Mouse (Mus musculus) brain, embryonic 18.5 days (tissue): ENCODE data around the gene Spout1.

Experiments used
- DNase-seq: peaks from one replicate; pipeline ENCODE4 v3.0.0-alpha.2; 2012; ENCODE audit warnings: low read depth, low spot score

Gene Spout1

DNA sequence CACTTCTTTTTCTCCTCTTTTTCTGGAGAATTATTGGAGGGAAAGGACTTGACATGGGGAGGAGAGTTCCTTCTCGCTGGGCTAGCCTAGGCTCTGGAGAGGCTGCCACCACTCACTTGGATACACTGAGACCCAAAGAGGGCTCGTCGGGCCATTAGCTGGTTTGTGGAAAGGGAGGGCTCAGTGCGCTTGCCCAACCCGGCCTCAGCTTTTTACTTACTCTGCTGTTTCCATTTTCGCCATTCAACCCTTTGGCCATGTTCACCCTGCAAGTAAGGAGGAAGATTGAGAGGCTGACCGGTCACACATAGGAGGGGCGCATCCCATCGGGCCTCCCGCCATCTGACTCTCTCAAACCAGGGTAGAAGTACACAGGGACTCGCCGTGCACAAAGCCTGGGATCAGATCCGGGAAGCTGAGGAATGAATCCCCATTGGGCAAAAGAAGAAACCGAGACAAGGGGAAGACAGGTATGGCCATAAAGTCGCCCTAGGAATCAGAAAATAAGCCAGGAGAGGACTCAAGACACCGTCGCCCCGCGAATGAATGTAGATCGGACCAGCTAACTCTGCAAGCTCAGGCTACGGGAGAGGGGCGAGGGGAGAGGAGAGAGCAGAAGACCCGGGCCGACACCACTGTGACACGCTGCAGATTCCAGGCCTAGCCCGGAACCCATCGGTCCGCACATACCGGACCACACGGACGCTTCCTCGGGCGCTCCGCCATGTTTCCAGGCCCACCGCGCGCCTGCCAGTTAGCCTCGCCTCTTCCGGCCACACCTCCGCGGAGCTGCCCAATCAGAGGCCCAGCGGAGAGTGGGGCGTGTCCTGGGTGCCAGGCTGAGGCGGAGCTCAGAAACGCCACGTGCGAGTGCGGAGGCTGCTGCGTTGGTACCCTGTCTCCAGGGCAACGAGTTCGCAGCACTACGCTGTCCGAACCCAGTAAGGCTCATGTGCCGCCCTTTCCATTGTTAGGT is at the start of gene Spout1:
Gene Spout1 (minus strand): TSS at position 760 of the 976 bp plus-strand sequence.
- DNase-seq: peak; percentile 89

DNA sequence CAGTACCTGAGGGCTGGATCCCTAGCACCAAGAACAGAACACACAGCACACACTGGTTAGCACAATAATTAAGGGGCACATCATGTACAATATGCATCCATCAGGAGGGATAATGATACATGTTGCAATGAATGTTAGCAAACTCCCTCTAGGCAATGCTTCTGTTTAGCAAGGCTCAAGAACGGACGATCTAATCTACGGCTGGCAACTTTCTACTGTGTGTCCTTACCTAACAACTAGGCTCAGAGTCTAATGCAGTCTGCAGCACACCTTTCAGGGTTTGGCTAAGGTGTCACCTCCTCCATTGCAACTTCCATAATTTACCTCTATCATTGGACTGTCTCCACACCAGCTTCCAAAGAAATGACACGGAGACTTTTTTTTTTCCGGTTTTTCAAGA is 38.0 kb upstream of the Spout1 start:
- DNase-seq: no peak

GRCm38 (mm10) chr2:30215493-30215892 is 37.2 kb upstream of the Spout1 start:
- no peak for DNase-seq

DNA sequence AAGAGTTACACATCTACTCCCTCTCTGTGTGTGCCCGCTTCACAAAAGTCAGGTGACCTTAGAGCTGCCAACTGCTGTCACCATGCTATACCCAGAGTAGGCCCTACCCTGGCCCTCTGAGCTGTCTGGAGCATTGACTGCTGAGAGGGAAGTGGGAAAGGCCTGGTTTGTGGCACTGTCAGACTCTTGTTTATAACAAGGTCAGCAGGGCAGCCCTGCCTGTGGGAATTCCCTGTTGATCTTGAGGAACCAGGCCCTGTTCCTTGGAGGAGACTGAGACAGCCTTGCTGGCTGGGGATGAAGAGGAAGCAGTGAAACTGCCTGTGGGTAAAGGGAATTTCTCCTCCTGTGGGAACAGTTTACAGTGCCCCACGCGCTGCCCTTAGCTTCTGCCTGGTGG is 36.5 kb upstream of the Spout1 start:
- no peak for DNase-seq

DNA sequence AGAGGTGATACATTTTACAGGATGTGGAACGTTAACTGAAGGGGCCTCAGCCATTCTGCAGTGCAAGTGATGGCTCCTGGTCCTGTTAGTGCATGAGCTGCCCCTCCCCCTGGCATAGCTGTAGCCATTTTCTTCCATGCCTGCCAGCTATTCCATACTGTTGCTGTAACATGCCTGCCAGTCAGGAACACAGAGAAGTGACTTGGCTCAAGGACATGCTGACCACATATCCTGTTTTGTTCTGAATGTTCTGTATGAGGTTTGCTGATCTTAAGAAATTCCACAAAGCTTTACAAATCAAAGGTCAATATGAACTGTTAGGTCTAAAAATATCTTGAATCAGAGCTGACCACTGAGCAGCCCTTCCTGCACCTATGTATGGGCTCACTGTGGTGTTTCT is 34.7 kb upstream of the Spout1 start:
- DNase-seq: no peak

GRCm38 (mm10) chr2:30212169-30212545 is 33.9 kb upstream of the Spout1 start:
- DNase-seq: no peak

DNA sequence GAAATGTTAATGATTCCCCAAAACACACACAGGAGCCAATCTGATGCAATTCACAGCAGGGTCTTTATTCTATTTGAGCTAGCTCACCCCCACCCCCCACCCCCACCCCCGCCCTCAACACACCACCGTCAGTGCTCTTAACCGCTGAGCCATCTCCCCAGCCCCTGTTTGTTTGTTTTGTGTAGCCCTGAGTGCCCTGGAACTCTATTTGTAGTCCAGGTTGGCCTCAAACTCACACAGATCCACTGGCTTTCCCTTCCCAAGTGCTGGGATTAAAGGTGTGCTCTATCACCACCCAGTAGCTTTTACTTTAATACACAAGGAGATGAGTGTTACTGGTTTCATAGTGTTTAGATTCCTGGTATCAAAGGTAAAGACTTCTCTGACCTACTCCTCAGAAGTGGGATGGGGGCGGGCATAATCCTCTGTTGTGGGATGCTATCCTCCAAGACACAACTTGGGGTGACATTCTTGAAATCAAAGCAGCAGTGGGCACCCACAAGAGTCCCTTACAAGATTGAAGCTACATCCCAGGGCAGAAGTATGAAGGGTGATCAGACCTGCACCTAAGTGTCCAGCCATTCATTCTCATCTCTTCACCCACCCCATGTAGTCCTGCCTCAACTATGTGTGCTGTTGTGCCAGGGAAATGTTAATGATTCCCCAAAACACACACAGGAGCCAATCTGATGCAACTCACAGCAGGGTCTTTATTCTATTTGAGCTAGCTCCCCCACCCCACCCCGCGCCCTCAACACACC is 33.3 kb upstream of the Spout1 start:
- DNase-seq: no peak

- DNase-seq: no peak
These were observed 29.6 kb upstream of the Spout1 start for GRCm38 (mm10) chr2:30207886-30208285.

DNA sequence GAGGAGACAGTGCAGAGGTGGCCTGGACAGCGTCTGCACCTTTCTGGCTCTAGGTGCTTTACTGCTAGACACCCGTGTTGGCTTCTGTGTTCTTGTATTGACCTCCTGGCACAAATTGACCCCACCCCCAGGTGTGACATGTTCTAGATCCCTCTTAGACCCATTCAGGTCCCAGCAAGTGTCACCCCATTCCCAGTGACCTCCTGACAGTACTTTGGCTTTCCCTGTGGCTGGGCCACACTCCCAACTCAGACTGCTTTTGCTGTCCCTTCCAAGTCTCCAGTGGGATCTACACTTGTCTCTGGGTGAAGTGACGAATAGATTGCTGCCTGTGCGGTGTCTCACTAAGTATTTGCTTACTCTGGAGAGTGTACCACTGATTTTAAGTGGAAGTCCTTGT is 29.1 kb upstream of the Spout1 start:
- DNase-seq: no peak

DNA sequence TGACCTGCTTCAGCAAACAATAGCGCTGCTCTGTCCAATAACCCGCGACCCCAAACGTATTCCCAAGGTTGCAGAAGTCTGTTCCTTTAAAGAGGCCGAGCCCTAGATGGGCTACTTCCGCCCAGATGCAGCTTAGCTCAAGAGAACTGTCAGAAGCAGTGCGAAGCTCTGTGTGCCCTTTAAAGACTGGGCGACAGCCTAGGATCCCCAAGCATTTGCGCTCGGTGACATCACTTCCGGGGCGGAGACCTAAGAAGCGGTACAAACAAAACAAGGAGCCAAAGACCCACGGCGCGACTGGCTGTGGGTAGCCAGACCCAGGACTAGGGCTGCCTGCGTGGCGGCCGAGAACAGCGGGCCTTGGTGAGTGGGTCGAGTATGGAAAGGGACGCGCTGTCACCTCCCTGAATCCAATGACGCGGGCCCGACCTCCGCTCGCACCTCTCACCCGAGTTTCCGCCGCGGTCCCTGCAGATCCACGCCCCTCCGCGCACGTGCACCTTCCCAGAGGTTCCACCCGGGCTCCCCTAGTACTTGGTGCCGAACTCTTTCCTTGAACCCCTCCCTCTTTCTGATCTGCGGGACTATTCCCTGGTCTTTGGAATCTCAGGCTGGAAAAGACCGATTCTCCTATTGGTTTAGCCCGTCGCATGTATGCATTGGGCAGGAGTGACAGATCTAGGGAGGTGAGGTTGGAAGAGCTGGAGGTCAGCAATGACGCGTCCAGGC is 27.5 kb upstream of the Spout1 start, which contains the start of gene Kyat1:
Gene Kyat1 (minus strand): TSS at position 219 of the 729 bp plus-strand sequence.
- peak; percentile 90 for DNase-seq

DNA sequence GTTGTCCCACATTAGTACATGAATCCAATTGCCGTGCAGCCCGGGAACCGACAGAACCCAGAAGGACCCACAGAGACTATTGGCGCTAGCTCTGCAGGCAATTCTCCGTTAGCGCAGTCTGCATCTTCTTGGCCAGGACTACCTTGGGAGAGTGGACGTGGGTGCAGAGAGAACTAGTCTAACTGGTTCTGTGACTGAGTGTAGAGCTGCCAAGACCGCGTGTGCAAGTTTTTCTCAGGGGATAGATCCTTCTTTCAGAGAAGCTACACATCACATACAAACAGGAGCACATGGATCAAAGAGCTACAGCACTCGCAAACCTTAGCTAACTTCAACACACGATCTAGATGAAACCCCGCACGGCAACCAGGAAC is 27.0 kb upstream of the Spout1 start:
- DNase-seq: no peak

DNA sequence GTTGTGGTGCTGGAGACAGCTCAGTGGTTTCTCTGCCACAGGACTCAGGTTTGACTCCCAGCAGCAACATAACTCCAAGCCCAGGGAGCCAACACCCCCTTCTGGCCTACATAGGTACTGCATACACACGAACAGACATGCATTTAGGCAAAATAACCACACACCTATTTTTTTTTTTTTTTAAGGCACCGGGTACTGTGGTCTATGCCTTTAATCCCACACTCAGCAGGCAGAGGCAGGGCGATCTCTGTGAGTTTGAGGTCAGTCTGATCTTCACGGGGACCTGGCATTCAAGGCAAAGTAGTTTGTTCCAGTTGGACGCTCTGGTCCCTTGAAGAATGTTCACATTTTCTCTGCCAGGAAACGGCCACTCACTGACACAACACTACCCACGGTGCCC is 25.2 kb upstream of the Spout1 start:
- DNase-seq: no peak

- no peak for DNase-seq
These were observed 22.2 kb upstream of the Spout1 start for GRCm38 (mm10) chr2:30200388-30200925.

GRCm38 (mm10) chr2:30199984-30200383 is 21.7 kb upstream of the Spout1 start:
- no peak for DNase-seq

DNA sequence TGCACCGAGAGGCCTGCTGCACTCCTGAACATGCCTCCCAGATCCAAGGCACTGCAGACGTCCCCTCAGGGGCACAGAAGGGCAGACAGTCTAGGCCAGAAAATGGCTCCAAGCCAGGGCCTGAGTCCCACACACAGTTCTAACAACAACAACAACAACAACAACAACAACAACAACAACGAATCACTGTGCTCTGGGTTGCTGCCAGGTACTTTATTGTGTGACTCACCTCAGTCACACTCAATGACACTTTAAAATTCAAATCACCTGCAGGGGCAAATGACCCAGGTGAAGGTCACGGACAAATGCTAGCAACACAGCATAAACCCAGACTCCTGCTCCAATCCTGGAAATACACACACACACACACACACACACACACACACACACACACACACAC is 19.8 kb upstream of the Spout1 start:
- DNase-seq: no peak

DNA sequence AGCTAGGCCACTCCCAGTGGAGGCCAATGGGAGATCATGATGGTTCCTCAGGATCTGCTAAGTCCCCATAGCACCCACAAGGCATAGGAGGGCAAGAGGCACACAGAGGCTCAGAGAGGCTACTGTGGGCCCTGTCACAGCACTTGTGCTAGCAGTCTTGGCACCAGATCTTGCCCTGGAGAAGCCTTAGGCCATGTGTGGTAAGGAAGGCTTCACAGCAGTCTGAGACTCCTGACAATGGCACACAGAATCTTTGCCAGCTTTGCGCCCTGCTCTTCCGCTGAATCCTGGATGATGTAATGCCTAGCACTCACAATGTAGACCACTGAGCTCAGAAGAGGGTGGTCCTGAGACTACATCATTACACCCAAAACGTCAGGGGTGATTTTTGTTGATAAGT is 16.4 kb upstream of the Spout1 start:
- no peak for DNase-seq

DNA sequence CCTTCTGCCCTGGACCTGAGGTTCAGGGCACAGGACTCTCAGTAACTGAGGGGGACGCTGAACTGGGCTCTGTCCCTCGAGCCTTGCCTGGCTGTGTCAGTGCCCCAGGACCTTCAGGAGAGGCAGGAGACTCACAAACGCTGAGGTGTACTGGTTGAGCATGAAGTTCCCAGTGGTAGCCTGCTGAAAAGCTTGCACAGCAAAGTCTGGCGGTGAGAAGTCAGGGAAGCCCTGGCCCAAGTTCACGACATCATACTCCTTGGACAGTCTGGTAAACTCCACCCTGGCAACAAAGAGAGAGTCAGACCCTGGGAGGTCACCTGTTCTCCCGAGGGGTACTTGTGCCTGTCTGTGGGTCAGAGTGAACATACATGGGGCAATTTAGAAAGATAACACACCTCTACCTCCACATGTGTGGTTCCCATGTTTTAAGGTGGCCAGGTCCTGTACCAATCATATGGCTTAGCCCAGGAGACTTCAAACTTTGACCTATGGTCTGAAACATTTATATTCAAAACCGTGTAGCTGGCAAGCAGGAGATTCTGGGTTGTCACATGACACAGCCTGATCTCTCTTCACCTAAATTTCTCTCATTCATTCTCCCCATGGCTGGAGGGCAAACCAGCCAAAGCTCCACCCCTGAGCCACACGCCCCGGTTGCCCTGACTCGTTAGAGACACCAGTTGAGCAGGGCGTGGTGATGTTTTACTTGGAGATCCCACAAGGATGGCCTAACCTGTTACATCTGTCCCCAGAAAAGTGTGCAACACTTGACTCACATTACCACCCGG is 13.7 kb upstream of the Spout1 start:
- no peak for DNase-seq

- DNase-seq: no peak
These were observed 7.4 kb upstream of the Spout1 start for GRCm38 (mm10) chr2:30185681-30186080.

DNA sequence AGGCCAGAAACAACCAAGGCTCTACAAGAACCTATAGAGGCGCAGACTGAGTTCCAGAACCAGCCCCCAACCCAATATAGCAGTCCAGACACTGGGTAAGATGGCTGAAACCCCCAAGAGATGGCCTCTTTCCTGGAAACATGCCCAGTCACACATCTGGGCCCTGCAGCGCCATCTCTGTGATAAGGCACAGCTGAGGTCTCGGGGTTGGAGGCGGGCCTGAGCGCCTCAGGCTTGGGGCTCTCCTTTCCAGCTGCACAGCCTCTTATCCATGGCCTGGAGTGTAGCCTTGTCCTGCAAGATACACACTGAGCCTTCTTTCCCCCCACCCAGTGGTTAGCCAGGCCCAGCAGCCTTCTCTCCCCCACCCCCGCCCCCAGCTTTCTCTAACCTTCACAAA is 7.0 kb upstream of the Spout1 start:
- no peak for DNase-seq

DNA sequence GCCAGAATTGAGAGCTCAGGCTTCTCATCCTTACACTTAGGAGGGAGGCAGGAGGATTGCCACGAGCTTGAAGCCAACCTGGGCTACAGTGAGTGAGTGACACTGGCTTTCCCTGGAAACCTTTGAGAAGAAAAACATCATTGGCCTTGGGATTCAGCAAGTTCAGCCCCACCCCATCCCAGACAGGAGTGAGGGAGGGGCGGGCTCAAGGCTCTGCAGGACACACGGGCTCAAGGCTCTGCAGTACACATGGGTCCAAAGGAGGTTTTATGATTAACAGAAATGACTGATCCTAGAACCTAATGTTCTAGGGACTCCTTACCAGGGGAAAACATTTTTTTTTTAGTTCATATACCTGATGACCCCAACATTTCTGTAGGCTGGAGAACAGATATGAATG is 5.5 kb upstream of the Spout1 start:
- DNase-seq: no peak

DNA sequence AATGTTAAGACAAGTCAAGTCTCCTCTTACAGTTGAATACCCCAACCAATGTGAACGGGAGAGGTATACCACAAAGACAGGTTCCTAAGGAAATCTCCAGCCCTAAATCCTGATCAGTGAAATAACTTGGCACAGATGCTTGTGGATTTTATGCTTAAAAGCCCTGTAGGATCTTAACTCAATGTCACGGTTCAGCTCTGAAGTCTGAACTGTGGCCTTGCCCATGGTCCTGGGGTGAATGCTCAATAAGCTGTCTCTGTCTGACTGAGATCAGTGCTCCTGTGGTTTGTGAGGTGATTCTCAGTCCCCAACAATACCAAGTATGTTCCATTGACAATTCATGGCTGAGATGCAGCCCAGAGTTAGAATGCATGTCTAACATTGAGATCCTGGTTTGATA is 4.2 kb upstream of the Spout1 start:
- no peak for DNase-seq
